In the genomic region with DNA sequence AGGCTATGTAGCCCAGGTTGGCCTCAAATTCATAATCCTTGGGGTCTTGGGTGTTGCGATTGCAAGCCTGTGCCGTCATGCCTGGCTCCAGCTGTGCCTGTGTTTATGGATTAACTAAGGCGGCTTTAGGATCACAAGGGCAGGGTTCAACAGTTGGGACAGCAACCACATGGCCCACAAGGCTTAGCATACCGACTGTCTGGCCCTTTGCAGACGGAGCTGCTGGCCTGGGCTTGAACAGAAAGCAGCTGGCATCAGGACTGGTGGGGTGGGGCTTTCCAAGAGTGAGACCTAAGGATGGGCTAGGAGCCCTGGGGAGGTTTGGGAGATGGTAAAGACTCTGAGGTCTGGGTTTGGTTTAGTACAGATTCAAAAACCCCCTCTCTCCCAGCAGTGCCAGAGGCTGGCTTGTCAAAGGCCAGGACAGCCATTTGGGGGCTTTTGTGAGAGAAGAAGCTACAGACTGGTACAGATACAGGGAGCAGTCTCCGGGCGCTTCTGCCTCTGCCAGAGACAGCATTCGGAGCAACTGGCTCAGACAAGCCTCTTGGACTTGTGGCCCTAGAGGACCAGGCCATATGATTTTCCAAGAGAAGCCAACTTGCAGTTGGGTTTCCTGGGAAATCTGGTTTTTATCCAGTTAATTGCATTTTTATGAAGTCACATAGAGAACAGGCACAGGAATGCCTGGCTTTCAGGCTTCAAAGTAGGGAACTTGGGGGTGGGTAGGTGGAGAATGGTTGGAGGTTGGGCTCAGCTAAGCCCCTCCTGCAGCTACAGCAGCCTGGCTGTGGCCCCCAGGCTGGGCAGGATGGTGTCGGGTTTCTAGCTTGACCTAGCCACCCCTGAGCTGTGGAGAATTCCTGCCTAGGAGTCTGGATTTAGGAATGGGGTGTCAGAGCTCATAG, we compare ENCODE assay signal across 8 mouse cellular contexts. TPM values are rescaled to one million over a fixed set of nuclear protein-coding genes. Genes with fewer than 3 reads are reported as not detected.
DNase-seq lines count a peak whose midpoint lies in the region; ATAC-seq and TF ChIP-seq lines count a peak whose summit lies in the region.

No protein-coding gene starts in this region.

- H3K9ac ChIP-seq in forebrain, embryonic 14.5 days (ENCODE audit: low read length) = no peak overlapping the region
- no peak overlapping the region; the same call in 1 of the 2 replicates for H3K9ac ChIP-seq in limb, embryonic 14.5 days (ENCODE audit: low read depth, low read length, severe bottlenecking)

- H3K27me3 ChIP-seq in megakaryocyte, embryonic 14.5 days (replicated peaks) = peaks cover 24% of the 10 kb centered on the region
- H3K27me3 ChIP-seq in forebrain, embryonic 14.5 days (replicated peaks; ENCODE audit: control insufficient read depth, insufficient read depth, low read length) = no peaks in the 10 kb centered on the region
- no peaks in the 10 kb centered on the region for H3K27me3 ChIP-seq in limb, embryonic 14.5 days (ENCODE audit: control insufficient read depth, insufficient read depth, low read length)

- H3K36me3 ChIP-seq in megakaryocyte, embryonic 14.5 days (replicated peaks; ENCODE audit: low read length) = peaks cover 18% of the 10 kb centered on the region
- no peaks in the 10 kb centered on the region for H3K36me3 ChIP-seq in forebrain, embryonic 14.5 days (ENCODE audit: control insufficient read depth, insufficient read depth, low read length)
- peaks cover 5% of the 10 kb centered on the region; the same call in 1 of the 2 replicates for H3K36me3 ChIP-seq in limb, embryonic 14.5 days (ENCODE audit: control insufficient read depth, insufficient read depth, low read length)

- no peak overlapping the region for H3K27ac ChIP-seq in forebrain, embryonic 14.5 days (ENCODE audit: low read depth, low read length)
- H3K27ac ChIP-seq in limb, embryonic 14.5 days (replicated peaks; ENCODE audit: low read depth, low read length) = peak overlapping the region; percentile 89

- peaks cover 33% of the 10 kb centered on the region for H3K4me1 ChIP-seq in megakaryocyte, embryonic 14.5 days
- peaks cover 9% of the 10 kb centered on the region; the same call in 1 of the 2 replicates for H3K4me1 ChIP-seq in forebrain, embryonic 14.5 days (ENCODE audit: control insufficient read depth, insufficient read depth, low read length)
- H3K4me1 ChIP-seq in limb, embryonic 14.5 days (ENCODE audit: control insufficient read depth, insufficient read depth, low read length) = peaks cover 37% of the 10 kb centered on the region

- TF ChIP-seq POLR2A in limb, embryonic 14.5 days (IDR thresholded peaks at IDR 0.05; ENCODE audit: borderline replicate concordance, extremely low read depth, insufficient read depth, insufficient read length) = no peak

- no peak overlapping the region for H3K4me2 ChIP-seq in forebrain, embryonic 14.5 days (ENCODE audit: low read length)
- peak overlapping the region; percentile 28 for H3K4me2 ChIP-seq in limb, embryonic 14.5 days (replicated peaks; ENCODE audit: low read depth, low read length, severe bottlenecking)

- DNase-seq in forebrain, embryonic 14.5 days (ENCODE audit: low spot score) = no peak
- peak; percentile 70 for DNase-seq in limb, embryonic 14.5 days (ENCODE audit: low spot score)
- peak; percentile 47 for DNase-seq in retina, postnatal 7 days (ENCODE audit: low read depth, low spot score)
- no peak for DNase-seq in spleen, adult 18-20 months
- DNase-seq in frontal cortex, adult 2 months (ENCODE audit: extremely low spot score in 1 of 2, low spot score in 1 of 2) = no peak
- DNase-seq in urinary bladder, postnatal 25 days (ENCODE audit: low spot score) = no peak

- H3K4me3 ChIP-seq in megakaryocyte, embryonic 14.5 days (replicated peaks) = peak overlapping the region; percentile 81
- no peak overlapping the region for H3K4me3 ChIP-seq in forebrain, embryonic 14.5 days (ENCODE audit: low read depth, low read length)
- no peak overlapping the region for H3K4me3 ChIP-seq in limb, embryonic 14.5 days (replicated peaks; ENCODE audit: low read length)

- no peaks in the 10 kb centered on the region for H3K9me3 ChIP-seq in megakaryocyte, embryonic 14.5 days
- no peaks in the 10 kb centered on the region for H3K9me3 ChIP-seq in forebrain, embryonic 14.5 days (replicated peaks; ENCODE audit: control insufficient read depth, low read length)
- H3K9me3 ChIP-seq in limb, embryonic 14.5 days (ENCODE audit: control insufficient read depth, low read length) = no peaks in the 10 kb centered on the region

- 31% methylated on average over 9 of the region's 9 CpGs for WGBS in forebrain, embryonic 14.5 days
- 14% methylated on average over 9 of the region's 9 CpGs for WGBS in limb, embryonic 14.5 days

- ATAC-seq in megakaryocyte, adult 5-6 weeks (ENCODE audit: poor library complexity, severe bottlenecking) = no peak
- ATAC-seq in forebrain, embryonic 14.5 days = peak; percentile 10; the same call in 1 of the 2 replicates
- ATAC-seq in limb, embryonic 14.5 days (ENCODE audit: low FRiP score, low read depth) = peak; percentile 80

RNA-seq across cellular contexts. Expression of a gene that starts 37.8 kb away (rescaled TPM):
- 9.5 and 14.3 TPM in 2 replicates for polyA plus RNA-seq in megakaryocyte, embryonic 14.5 days (2012; ENCODE audit: insufficient read depth, low replicate concordance)
- 17.2 and 21.8 TPM in 2 replicates for total RNA-seq in megakaryocyte, adult 5-6 weeks (2015)
- total RNA-seq in megakaryocyte, adult 5-6 weeks (2017) = 2.3 and 4.9 TPM in 2 replicates
- polyA plus RNA-seq in forebrain, embryonic 14.5 days (2014; fragmentation: Nextera tagmentation; extraction: Ambion mirVana) = 1.6 and 2.0 TPM in 2 replicates
- polyA plus RNA-seq in limb, embryonic 14.5 days (2012; rRNA removed) = 61.5 and 71.3 TPM in 2 replicates
- polyA plus RNA-seq in limb, embryonic 14.5 days (2014; fragmentation: Nextera tagmentation; extraction: Ambion mirVana) = 8.5 and 14.5 TPM in 2 replicates
- 33.8 and 43.5 TPM in 2 replicates for polyA plus RNA-seq in frontal cortex, adult 2 months (2012; rRNA removed)

Comparison
In these comparisons a context has a peak if more than half of its experiments do, and no peak if none do; other contexts are left out.
1. DNase-seq: peak in limb, embryonic 14.5 days (single experiment) and retina, postnatal 7 days (single experiment); none in forebrain, embryonic 14.5 days (single experiment), spleen, adult 18-20 months (0 of 2), frontal cortex, adult 2 months (0 of 2) and urinary bladder, postnatal 25 days (single experiment).